Mouse (Mus musculus): Measurements from ENCODE around the gene Crim1.

The Crim1 gene

GRCm38 (mm10) chr17:78374756-78375155, 174.7 kb downstream of the Crim1 start:
- in situ Hi-C loops (cut with MboI): no loop called here

GRCm38 (mm10) chr17:78376587-78376986, 176.5 kb downstream of the Crim1 start:
- in situ Hi-C loops (cut with MboI): no loop called here

- in situ Hi-C loops (cut with MboI): no loop called here
These were observed 179.2 kb downstream of the Crim1 start for GRCm38 (mm10) chr17:78379079-78379729.

- in situ Hi-C loops (cut with MboI): no loop called here
These were observed 179.7 kb downstream of the Crim1 start for GRCm38 (mm10) chr17:78379730-78380245.

- in situ Hi-C loops (cut with MboI): no loop called here
These were observed 182.3 kb downstream of the Crim1 start for GRCm38 (mm10) chr17:78382321-78382720.

- in situ Hi-C loops (cut with MboI): no loop called here
These were observed 187.6 kb downstream of the Crim1 start for GRCm38 (mm10) chr17:78387665-78388064.

- in situ Hi-C loops (cut with MboI): no loop called here
These were observed 188.2 kb downstream of the Crim1 start for GRCm38 (mm10) chr17:78388101-78388847.

GRCm38 (mm10) chr17:78389573-78389972, 189.5 kb downstream of the Crim1 start:
- in situ Hi-C loops (cut with MboI): no loop called here

- in situ Hi-C loops (cut with MboI): no loop called here
These were observed 192.5 kb downstream of the Crim1 start for GRCm38 (mm10) chr17:78392401-78393087.

- in situ Hi-C loops (cut with MboI): no loop called here
These were observed 200.2 kb downstream of the Crim1 start for GRCm38 (mm10) chr17:78400130-78400840.

- in situ Hi-C loops (cut with MboI): no loop called here
These were observed 201.3 kb downstream of the Crim1 start for GRCm38 (mm10) chr17:78401311-78401710.

GRCm38 (mm10) chr17:78401713-78402112, 201.7 kb downstream of the Crim1 start:
- in situ Hi-C loops (cut with MboI): no loop called here

- in situ Hi-C loops (cut with MboI): no loop called here
These were observed 202.1 kb downstream of the Crim1 start for GRCm38 (mm10) chr17:78402174-78402573.

GRCm38 (mm10) chr17:78403229-78403628, 203.2 kb downstream of the Crim1 start:
- in situ Hi-C loops (cut with MboI): no loop called here

- in situ Hi-C loops (cut with MboI): no loop called here
These were observed 203.8 kb downstream of the Crim1 start for GRCm38 (mm10) chr17:78403804-78404203.

- in situ Hi-C loops (cut with MboI): no loop called here
These were observed 205.3 kb downstream of the Crim1 start for GRCm38 (mm10) chr17:78405336-78405735.

- in situ Hi-C loops (cut with MboI): no loop called here
These were observed 206.8 kb downstream of the Crim1 start for GRCm38 (mm10) chr17:78406854-78407253.

- in situ Hi-C loops (cut with MboI): no loop called here
These were observed 207.5 kb downstream of the Crim1 start for GRCm38 (mm10) chr17:78407581-78407980.

- in situ Hi-C loops (cut with MboI): no loop called here
These were observed 208.3 kb downstream of the Crim1 start for GRCm38 (mm10) chr17:78408386-78408785.

- in situ Hi-C loops (cut with MboI): no loop called here
These were observed 209.9 kb downstream of the Crim1 start for GRCm38 (mm10) chr17:78409900-78410299.

- in situ Hi-C loops (cut with MboI): no loop called here
These were observed 215.2 kb downstream of the Crim1 start for GRCm38 (mm10) chr17:78415255-78415654.
